18 mouse cellular contexts compared by ENCODE assay signal in the genomic region with DNA sequence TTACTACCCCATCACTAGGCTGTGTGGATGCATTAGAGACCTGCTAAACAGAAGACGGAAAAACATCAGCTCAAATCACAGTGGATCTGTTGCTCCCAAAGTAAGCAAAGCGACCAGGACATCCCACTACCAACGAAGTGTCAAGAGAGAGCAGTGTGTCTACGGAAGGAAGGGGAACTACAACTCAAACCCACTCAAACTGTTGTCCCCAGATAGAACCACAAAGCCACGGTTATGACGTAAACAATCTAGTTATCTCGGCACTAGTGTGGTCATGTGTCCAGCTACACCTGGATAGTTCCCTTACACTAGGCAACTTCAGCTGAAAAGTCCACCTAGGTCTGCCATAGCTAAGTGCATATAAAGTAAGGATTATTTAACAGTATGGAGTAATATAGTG.
"Had no signal": no experiment of that assay in that cellular context is flagged by ENCODE, and none has a peak within 500 bp of the region (broad histone marks: within the 10 kb centered on the region; RNA-seq: fewer than 3 reads in every experiment).

No protein-coding gene starts in this region.

- H3K27me3 ChIP-seq: limb, embryonic 15.5 days; liver, embryonic 12.5 days; megakaryocyte, embryonic 14.5 days; midbrain, embryonic 12.5 days; neural tube, embryonic 13.5 days; stomach, embryonic 15.5 days had no signal

- DNase-seq: kidney, adult 8-10 months; kidney, postnatal 4 days; lung, embryonic 14.5 days; retina, postnatal 1 day; right cerebral cortex, postnatal 4 days; spleen, adult 18-20 months; thymus, adult 2 months; thymus, postnatal 25 days had no signal

- H3K36me3 ChIP-seq: limb, embryonic 15.5 days; liver, embryonic 12.5 days; midbrain, embryonic 12.5 days; neural tube, embryonic 13.5 days; stomach, embryonic 15.5 days had no signal

- H3K4me3 ChIP-seq: layer of hippocampus, adult 2 months; limb, embryonic 15.5 days; liver, embryonic 12.5 days; megakaryocyte, embryonic 14.5 days; midbrain, embryonic 12.5 days; neural tube, embryonic 13.5 days; stomach, embryonic 15.5 days had no signal

- H3K9ac ChIP-seq: limb, embryonic 15.5 days; liver, embryonic 12.5 days; lung, embryonic 14.5 days; midbrain, embryonic 12.5 days; neural tube, embryonic 13.5 days; stomach, embryonic 15.5 days had no signal

- H3K27ac ChIP-seq: kidney, postnatal 0 days; layer of hippocampus, adult 2 months; limb, embryonic 15.5 days; liver, embryonic 12.5 days; midbrain, embryonic 12.5 days; neural tube, embryonic 13.5 days; stomach, embryonic 15.5 days had no signal

- ATAC-seq: inflammation-experienced regulatory T-cells, adult 6 months; liver, embryonic 12.5 days; midbrain, embryonic 16.5 days had no signal

- H3K4me2 ChIP-seq: limb, embryonic 15.5 days; liver, embryonic 12.5 days; lung, embryonic 14.5 days; midbrain, embryonic 12.5 days; neural tube, embryonic 13.5 days; stomach, embryonic 15.5 days had no signal

- H3K9me3 ChIP-seq: limb, embryonic 15.5 days; liver, embryonic 12.5 days; megakaryocyte, embryonic 14.5 days; midbrain, embryonic 12.5 days; neural tube, embryonic 13.5 days; stomach, embryonic 15.5 days had no signal
